Mouse (Mus musculus) urinary bladder, adult 18-20 months (tissue): Measurements from ENCODE around the gene Arhgap17.

Experiments
- DNase-seq, 2 experiments: peaks; one replicate each; pipeline ENCODE4 v3.0.0; 2022; ENCODE audit warnings: low spot score in 2 of 2, mixed read lengths in 2 of 2

Gene Arhgap17

DNA sequence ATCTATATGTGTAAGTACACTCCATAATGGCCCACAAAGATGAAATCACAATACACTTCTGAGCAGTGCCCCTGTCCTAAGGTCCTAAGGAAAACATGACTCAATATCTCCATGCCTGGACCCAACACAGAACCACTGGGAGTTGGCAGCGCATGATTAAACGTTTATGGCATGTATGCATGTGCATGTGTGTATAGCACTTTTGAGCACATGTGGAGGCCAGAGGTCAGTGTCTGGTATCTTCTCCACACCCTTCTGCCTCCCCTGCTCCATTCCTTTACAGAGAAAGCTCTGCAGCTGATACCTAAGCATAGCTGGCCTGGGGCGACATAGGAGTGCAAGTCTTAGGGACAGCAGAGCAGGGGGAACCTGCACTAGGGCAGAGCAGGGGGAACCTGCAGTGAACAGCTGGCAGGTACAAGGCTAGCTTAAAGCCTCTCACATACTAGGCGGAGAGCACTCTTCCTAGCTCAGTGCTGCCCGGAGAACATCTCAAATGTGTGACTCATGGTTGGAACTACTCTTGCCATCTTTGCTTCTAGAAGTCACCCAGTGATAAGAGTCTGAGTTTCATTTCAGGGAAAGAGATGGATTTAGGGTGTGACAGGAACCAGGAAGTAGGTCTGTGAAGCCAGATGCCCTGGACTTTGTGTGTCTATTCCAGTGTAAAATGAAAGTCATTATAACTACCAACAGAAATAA lies 25.5 kb downstream of the Arhgap17 start:
- DNase-seq = no peak

DNA sequence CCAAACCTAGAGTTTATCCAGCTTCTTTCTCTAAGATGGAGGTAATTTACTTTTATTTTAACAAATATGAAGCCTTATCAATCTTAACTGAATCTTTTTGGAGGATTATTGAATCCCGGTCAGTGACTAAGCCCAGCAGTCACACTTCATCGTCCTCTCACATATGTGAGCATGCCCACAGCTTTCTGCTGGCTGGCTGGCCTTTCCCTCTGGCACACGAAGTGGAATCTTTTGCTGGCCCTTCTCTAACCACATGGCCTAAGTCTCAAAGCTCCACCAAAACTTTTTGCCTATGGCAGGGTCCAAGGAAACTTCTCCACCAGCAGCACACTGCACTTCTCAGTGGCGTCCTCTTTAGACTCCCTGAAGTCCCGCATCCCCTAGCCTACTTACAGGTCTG lies 27.8 kb downstream of the Arhgap17 start:
- no peak for DNase-seq

- DNase-seq = no peak
These were observed 31.4 kb downstream of the Arhgap17 start for GRCm38 (mm10) chr7:123338351-123338750.

GRCm38 (mm10) chr7:123336322-123336721 lies 33.4 kb downstream of the Arhgap17 start:
- DNase-seq = no peak

DNA sequence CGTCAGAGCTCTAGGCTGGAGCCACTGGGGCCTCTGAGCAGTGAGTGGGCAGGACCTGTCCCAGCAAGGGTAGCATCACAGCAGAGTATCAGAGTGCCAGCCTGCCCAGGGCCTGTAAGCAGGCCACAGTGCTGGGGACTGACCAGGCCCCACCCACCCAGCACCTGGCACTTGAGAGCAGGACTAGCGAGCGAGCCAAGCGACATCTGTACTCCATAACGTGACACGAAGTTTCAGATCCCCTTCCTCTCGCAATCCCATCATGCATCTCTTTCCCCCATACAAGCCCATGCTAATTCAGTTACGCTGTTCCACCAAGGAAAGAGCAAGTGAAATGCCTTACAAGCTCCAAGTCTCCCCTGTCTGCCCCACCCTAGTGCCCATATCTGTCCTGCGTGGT lies 39.2 kb downstream of the Arhgap17 start:
- DNase-seq = no peak

GRCm38 (mm10) chr7:123327909-123328308 lies 41.8 kb downstream of the Arhgap17 start:
- DNase-seq = no peak

DNA sequence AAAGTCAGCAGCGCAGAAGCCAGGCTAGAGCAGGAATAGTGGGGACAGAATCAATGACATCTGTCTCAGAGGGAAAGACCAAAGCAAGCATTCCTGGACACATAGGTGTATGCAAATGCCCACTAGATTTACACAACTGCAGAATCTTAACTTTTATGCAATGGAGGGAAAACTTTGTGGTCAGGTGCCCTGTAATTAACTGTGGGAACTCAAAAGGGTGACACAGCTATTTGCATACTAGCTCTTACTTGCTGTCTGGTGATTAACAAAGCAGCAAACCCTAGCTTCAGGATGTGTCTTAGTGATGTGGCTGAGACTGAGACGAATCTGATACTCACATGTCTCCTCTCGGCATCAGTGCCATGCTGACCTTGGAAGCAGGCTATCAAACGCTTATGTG lies 42.8 kb downstream of the Arhgap17 start:
- DNase-seq = no peak

DNA sequence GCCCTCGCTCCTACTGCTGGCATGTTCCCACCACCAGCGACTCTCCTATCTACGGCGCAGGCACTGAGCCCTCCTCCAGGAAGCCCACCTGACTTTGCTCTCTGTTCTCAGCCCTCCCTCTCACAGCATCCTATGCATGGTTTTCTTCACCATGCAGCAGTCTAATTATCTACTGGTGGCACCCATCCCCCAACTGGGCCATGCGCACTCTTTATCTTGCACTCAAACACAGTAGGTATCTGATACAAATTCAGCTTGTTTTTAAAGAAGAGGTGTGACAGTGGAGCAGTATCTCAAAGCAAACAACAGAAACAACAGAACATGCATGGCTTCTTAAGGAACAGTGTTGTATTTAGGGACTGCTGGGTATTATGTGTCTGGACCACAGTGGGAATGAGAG lies 43.7 kb downstream of the Arhgap17 start:
- no peak for DNase-seq

DNA sequence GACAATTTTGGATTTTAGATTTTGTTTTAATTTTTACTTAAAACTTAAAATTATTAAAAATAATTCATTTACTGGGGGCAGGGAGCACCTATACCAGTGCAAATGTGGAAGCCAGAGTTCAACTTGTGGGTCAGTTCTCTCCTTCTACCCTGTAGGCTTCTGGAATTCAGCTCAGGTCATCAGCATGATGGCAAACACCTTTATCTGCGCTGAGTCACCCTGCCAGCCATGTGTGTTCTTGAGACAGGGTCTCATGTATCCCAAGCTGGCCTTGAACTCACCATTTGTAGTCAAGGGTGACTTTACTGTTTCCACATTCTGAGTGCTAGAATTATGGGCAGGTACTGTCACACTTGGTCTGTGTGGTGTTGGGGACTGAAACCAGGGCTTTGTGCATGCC lies 45.6 kb downstream of the Arhgap17 start:
- no peak for DNase-seq

- no peak for DNase-seq
These were observed 46.3 kb downstream of the Arhgap17 start for GRCm38 (mm10) chr7:123323388-123323787.

DNA sequence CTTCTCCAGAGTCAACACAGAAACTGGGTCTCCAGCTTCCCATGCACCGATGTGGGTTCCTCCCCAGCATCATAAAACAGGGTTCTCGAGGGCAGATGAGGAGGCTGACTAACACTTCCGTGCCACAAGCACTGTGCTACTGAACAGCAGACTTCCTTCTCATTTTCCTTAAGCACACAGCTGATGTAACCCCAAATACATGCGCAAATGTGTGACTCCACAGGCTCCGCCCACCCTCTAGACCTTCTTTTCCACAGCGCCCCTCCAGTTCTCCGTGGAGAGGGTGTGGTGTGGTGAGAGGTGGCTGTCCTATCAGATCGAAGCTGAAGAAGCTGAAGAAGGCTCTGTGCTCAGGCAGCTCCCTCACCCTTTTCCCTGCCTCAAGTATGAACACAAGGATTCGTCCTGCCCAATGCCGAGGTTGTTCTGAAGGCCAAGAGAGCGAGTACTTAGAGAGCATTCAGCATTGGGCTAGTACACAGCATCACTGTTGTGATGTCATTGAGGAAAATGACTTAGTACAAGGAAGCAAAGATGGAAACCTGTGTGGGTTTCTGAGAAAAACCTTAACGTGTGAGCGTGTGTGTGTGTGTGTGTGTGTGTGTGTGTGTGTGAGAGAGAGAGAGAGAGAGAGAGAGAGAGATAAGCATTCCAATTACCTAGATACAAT lies 47.1 kb downstream of the Arhgap17 start:
- no peak for DNase-seq

- DNase-seq = no peak
These were observed 57.0 kb downstream of the Arhgap17 start for GRCm38 (mm10) chr7:123312738-123313137.

- DNase-seq = no peak
These were observed 57.9 kb downstream of the Arhgap17 start for GRCm38 (mm10) chr7:123311836-123312235.

DNA sequence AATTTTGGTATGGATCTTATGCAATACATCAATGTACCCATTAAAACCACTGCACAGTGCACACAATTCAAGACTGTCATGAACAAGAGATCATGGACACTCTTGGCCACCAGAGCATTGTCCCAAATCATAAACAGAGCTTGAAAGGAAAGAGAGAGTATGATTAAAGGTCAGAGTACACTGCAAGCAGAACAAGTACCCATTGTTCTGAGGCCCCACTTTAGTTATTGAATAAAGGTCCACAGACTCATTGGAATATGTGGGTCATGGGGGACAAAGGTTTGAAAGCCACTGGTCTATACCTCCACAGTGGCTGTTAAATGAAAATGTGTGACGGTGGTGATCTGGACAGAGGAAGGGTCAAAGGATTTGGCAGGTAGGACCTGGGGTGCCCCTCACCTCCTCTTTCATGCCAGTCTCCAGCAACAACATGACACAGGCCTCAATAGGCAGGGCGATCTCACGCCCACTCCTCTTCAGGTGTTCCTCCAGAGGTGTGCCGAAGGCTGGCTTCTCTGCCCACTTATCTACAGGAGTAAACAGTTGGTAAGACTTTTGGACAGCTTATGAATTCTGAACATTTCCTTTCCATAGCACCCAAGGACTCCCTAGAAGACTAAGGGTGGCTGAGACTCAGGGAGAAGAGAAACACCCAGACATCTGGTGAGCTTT lies 61.7 kb downstream of the Arhgap17 start:
- no peak for DNase-seq

- no peak for DNase-seq
These were observed 62.5 kb downstream of the Arhgap17 start for GRCm38 (mm10) chr7:123307236-123307635.

GRCm38 (mm10) chr7:123305397-123305796 lies 64.3 kb downstream of the Arhgap17 start:
- no peak for DNase-seq

DNA sequence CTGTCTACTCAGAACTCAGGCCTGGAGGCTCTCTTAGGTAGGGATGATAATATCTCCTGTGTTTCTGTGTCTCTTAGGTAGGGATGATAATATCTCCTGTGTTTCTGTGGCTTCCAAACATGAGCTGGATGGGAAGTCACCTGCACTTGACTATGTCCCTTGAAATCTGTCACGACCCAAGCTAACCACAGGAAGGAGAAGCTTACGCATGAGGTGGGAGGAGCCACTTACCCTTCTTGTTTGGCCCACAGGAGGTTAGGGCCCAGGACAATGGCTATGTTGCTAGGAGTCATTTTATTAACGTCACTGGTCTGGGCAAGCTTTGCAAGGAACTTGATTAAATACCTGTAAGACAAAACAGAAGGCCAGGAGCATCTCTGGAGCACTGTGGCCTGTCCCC lies 69.5 kb downstream of the Arhgap17 start:
- no peak for DNase-seq

- no peak for DNase-seq
These were observed 71.5 kb downstream of the Arhgap17 start for GRCm38 (mm10) chr7:123298225-123298624.

DNA sequence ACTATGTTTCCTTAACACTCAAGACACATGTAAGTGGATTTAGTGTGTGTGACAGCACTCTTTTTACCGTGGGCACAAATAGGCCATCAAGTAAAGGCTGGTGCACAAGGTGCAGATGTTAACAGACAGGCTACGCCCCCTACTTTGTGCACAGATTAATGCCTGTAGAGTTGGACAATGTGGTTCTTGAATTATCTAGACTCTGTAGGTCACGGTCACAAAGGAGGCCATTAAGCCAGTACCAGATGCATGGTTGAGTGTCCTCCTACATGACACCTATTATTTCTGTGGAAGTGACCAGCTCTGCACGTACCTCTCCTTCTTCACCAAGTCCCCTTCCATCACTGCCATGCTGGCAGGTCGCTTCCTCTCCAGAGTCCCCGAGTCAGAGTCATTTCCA lies 73.6 kb downstream of the Arhgap17 start:
- no peak for DNase-seq

DNA sequence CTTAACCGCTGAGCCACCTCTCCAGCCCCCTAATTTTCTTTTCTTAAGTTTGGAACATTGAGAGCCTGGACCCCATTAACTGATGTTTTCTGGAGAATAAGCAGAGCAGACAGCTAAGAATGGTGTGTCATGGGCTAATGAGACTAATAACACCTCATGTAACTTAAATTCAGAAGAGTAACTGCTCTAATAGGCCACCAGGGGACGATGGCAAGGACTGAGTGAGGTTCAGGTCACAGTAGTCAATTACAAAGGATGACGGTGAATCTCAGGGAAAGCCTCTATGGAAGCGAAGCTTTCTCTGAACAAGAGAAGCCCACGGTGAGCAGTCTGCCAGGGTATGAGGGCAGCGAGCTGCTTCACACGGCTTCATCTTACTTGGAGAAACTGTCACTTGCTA lies 74.3 kb downstream of the Arhgap17 start:
- DNase-seq = no peak

DNA sequence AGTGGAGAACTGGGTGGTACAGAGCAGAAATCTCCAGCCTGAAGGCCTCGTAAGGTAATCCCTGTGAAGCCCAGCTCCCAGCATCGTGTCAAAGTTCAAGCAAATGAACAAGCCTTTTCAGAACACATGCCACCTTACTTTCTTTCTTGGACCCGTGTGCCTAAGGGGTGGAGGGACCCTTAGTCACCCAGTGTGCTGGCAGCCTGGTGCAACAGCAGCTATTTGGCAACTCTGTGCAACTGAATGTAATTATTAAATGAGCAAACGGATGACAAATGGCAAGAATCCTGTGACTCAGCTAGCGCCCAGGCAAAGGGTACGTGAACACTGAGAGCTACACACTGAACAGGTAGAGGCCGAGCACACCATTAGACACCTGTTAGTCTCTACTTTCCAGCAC lies 75.8 kb downstream of the Arhgap17 start:
- DNase-seq = no peak

DNA sequence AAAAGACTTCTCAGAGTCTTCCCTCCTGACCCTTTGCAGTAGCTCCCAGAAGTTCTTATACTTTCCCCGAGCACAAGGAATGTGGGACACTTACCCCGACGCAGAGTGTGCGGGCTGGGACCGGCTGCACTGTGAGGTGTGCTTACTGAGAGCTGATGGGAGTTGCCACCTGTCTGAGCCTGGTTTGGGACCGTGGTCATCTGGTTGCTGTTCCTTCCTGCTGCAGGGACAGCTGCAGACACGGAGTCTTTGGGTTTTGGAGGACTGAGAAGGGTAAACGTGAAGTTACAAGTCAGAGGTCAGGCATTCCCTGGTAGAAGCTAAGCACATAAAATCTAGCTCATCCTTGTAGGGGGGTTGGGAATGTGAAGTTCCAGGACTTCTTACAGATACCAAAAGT lies 77.8 kb downstream of the Arhgap17 start:
- no peak for DNase-seq

DNA sequence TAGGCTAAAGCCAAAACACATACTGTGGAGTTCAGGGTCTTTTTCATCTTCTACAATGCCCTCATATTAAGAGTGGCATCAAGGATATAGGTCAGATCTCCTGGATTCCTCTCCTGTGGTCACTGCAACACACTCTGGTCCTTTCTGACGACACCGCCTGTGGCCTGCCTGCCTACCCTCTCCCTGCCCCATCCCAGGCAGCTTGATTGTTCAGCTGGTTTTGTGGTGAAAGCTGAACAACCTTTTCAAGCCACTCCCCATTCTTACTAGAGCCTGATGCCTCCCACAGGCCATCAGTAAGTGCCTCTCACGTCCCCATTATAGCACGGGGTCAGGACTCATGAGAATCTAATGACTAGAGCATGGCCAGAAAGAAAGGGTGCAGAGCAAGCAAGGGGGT lies 80.5 kb downstream of the Arhgap17 start:
- no peak for DNase-seq
